Mouse (Mus musculus) CD8-positive naive resting alpha-beta T cell, adult 2 months (primary cell): ENCODE data around the gene Glmp.
"Not testable (repeated sequence)": the region's sequence is repeated elsewhere in the genome, so short reads cannot be mapped to it uniquely, and the experiment has no call there.

ENCODE experiments used
- DNase-seq, 2 experiments: peaks; one replicate each; pipeline ENCODE4 v3.0.0; 2022; ENCODE audit warnings: low read depth in 2 of 2, low spot score in 2 of 2

The Glmp gene

GRCm38 (mm10) chr3:88375750-88376626, 51.2 kb downstream of the Glmp start:
- DNase-seq, result not testable (repeated sequence)

DNA sequence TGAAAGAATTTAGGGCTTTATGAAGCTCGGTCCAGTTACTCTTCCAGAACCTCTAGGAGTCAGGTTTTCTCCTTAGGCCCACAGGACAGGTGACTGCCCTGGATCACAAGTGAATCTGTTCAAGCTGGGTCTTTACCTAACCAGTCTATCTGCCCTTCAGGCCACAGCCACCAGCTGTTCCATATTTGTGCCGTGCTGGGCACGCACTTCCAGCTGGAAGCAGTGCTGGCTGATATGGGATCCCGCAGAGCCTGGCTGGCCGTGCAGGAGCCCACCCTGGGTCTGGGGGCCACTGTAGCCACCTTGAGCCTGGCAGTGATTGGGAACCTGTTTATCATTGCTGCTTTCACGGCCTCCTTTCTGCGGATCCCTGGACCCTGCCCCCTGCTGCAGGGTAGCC, 51.8 kb downstream of the Glmp start:
- DNase-seq, result not testable (repeated sequence)

DNA sequence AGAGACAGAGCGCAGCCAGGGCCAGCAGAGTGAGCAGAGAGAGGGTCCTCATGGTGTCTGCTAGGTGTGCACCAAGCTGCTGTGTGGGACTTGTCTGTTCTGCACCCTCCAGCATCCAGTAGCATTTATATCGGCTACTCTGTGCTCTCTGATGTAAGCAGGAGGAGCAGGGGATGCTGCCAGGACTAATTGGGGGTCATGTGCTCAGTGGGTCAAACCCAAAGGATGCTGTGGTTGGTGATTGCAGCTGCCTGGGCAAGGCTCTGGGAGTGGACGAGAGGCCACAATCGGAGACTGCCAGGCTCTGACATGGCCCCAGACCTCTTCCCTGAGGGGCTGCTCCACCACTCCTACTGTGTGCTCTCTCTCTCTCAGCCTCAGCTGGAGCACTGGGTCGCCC, 53.8 kb downstream of the Glmp start, which contains the start of gene Bglap2:
Gene Bglap2 (minus strand): TSS at position 101 of the 400 bp plus-strand sequence.
- not testable (repeated sequence) for DNase-seq
